Mouse (Mus musculus) olfactory bulb, adult 2 months (tissue): ENCODE results near the gene Jtb. TPM values are rescaled to one million over a fixed set of nuclear protein-coding genes. Genes with fewer than 3 reads are reported as not detected.

Experiments used
- H3K27ac ChIP-seq: fragments of 200-500 bp; 2 replicates; pipeline ENCODE4 v1.5.1; 2012; ENCODE audit warnings: low read depth, low read length; ENCODE audit not compliant: insufficient read depth
- H3K4me1 ChIP-seq: fragments of 200-500 bp; 2 replicates; pipeline ENCODE4 v1.6.1; 2012; ENCODE audit warnings: low read length; ENCODE audit not compliant: control insufficient read depth, insufficient read depth
- H3K4me3 ChIP-seq: fragments of 200-500 bp; 2 replicates; pipeline ENCODE4 v1.5.1; 2012; ENCODE audit warnings: mild to moderate bottlenecking, low read depth, low read length, moderate library complexity; ENCODE audit not compliant: insufficient read depth
- CTCF ChIP-seq: fragments of 200-500 bp; IDR thresholded peaks from 2 replicates; pipeline ENCODE4 v1.5.1; 2012; ENCODE audit warnings: low read depth, mild to moderate bottlenecking, low read length, moderate library complexity; ENCODE audit not compliant: insufficient read depth
- POLR2A ChIP-seq: fragments of 200-500 bp; IDR thresholded peaks from 2 replicates; pipeline ENCODE4 v1.6.1; 2012; ENCODE audit warnings: mild to moderate bottlenecking, low read depth, low read length, moderate library complexity; ENCODE audit not compliant: insufficient read depth
- WGBS: fragments of 180-500 bp; shearing (Covaris S2); methylation state at CpG from one replicate; pipeline ENCODE4 v1.1.7; 2018; 5-methylcytosine and 5-hydroxymethylcytosine counted together
- polyA plus RNA-seq: library from polyadenylated mRNA; stranded (reverse); fragments of >200 nt; gene quantifications from 2 replicates; pipeline ENCODE4 v1.2.4, GENCODE M21; 2012; ENCODE audit warnings: low replicate concordance; ENCODE audit not compliant: missing spikeins, insufficient read depth, insufficient read length

Gene Jtb
- polyA plus RNA-seq, 1 experiment = not detected

- H3K4me3 ChIP-seq = peak overlapping the region; percentile 93
- WGBS = 1% methylated on average over 41 of the region's 41 CpGs
- H3K4me1 ChIP-seq = peaks cover 6% of the 10 kb centered on the region
- H3K27ac ChIP-seq = peak overlapping the region; percentile 70; the same call in 1 of the 2 replicates
- no peak; the same call in 1 of the 2 replicates for TF ChIP-seq CTCF
- TF ChIP-seq POLR2A = no peak
These were observed 23.2 kb downstream of the Jtb start for GRCm38 (mm10) chr3:90254419-90255193.

GRCm38 (mm10) chr3:90255194-90255565 is 23.8 kb downstream of the Jtb start:
- Histone ChIP-seq H3K4me1 (peaks cover 6% of the 10 kb centered on the region), H3K4me3 (peak overlapping the region; percentile 93), H3K27ac (no peak overlapping the region)
- TF ChIP-seq POLR2A (no peak), CTCF (no peak)
- 3% methylated on average over 2 of the region's 2 CpGs for WGBS

DNA sequence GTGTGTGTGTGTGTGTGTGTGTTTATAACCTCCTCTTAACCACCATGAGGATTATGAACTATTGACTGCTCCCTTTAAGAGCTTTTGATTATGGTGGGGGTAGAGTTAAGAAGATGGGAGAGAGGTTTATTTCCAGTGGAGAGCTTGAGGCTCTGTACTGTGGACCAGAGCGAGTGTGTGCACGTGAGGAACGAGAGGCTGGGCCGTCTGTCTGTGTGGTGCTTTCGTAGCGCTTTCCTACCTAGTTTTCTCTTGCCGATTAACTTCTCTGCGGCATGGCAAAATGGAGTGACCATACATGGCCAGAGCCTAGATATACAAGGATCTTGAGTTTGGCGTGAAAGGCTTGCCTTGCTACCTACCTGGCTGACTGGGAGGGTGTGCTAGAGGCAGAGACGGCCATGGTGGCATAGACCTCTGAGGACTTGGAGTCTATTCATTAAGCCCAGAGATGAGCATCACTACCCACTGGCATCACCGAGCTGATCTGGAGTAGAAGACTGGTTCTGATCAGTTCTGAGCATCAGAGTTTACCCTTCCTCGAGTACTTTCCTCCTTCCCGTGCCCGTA is 24.5 kb downstream of the Jtb start:
- 90% methylated on average over 14 of the region's 14 CpGs for WGBS
- Histone ChIP-seq H3K4me1 (peaks cover 6% of the 10 kb centered on the region), H3K27ac (no peak overlapping the region), H3K4me3 (no peak overlapping the region)
- no peak for TF ChIP-seq CTCF

GRCm38 (mm10) chr3:90256731-90257530 is 25.5 kb downstream of the Jtb start:
- Histone ChIP-seq H3K4me1 (peaks cover 6% of the 10 kb centered on the region), H3K4me3 (no peak overlapping the region), H3K27ac (no peak overlapping the region)
- WGBS = 86% methylated on average over 19 of the region's 19 CpGs
- TF ChIP-seq POLR2A = no peak
- no peak for TF ChIP-seq CTCF

GRCm38 (mm10) chr3:90258521-90258920 is 27.1 kb downstream of the Jtb start:
- no peak overlapping the region for H3K27ac ChIP-seq
- TF ChIP-seq CTCF (no peak), POLR2A (no peak)
- WGBS = 93% methylated on average over 4 of the region's 4 CpGs
- H3K4me1 ChIP-seq = peaks cover 6% of the 10 kb centered on the region
- no peak overlapping the region for H3K4me3 ChIP-seq

GRCm38 (mm10) chr3:90263121-90263771 is 31.8 kb downstream of the Jtb start:
- no peak overlapping the region for H3K27ac ChIP-seq
- WGBS = 90% methylated on average over 5 of the region's 5 CpGs
- TF ChIP-seq CTCF (no peak), POLR2A (no peak)
- H3K4me1 ChIP-seq = peaks cover 11% of the 10 kb centered on the region
- H3K4me3 ChIP-seq = no peak overlapping the region

GRCm38 (mm10) chr3:90264687-90265033 is 33.3 kb downstream of the Jtb start:
- H3K27ac ChIP-seq = no peak overlapping the region
- H3K4me1 ChIP-seq = peaks cover 11% of the 10 kb centered on the region
- H3K4me3 ChIP-seq = peak overlapping the region; percentile 72; the same call in 1 of the 2 replicates
- TF ChIP-seq CTCF (no peak), POLR2A (no peak)
- 26% methylated on average over 10 of the region's 10 CpGs for WGBS

DNA sequence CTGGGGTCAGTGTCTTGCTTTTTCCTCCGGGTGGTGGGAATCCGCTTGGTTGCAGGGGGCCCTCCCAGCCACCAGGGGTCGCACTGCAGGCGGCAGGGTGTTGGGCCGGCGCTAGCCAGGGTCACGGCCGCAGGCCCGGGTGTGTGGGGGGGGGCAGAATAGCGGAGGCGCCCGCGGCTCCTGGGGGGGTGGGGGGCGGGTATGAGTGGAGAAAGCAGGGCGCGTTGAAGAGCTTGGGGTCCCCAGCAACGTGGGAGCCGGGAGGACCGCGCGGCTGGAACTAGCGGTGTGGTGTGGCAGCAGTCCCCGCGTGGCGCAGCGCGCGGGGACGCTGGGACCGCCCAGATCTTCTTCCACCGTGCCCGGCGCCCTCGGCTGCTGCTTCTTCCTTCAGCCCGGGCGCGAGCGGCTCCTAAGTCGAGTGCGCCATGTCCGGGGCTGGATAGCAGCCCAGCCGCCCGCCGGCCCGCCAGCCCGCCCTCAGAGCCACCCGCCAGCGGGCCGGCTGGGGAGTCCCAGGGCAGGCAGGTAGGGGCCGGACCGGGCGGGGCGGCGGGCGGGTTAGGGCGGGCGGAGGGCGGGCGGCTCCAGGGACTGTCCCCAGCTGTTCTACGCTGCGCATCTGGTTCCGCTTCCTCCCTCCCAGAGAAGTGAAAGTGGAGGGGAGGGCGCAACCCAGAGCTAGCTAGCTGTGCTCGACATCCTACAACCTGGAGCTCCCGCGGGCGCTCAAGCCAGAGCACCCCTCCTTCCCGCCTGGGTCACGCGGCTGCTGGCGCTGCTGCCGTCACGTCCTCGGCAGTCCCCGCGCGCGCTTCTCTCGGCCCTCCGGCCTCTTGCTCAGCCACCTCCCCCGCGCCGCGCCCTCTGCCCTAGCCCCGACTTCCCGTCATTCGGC is 33.9 kb downstream of the Jtb start, which contains the start of gene Dennd4b:
Gene Dennd4b, plus strand, starts transcription at position 152 of the 898 bp plus-strand sequence.
- H3K4me1 ChIP-seq = peaks cover 11% of the 10 kb centered on the region
- H3K27ac ChIP-seq = peak within 1 kb of the TSS; percentile 81
- WGBS = under 1% methylated on average over 63 of the region's 87 CpGs
- peak; percentile 94 for TF ChIP-seq CTCF
- no peak; the same call in 1 of the 2 replicates for TF ChIP-seq POLR2A
- peak within 1 kb of the TSS; percentile 72 for H3K4me3 ChIP-seq
